Mouse (Mus musculus) right cerebral cortex, postnatal 25 days (tissue): ENCODE measurements around the gene Traf4.
A peak's percentile ranks its signal among the peaks of the same experiment; 100 is the strongest.
"Not testable (repeated sequence)": the region's sequence is repeated elsewhere in the genome, so short reads cannot be mapped to it uniquely, and the experiment has no call there.

Source experiments
- DNase-seq: peaks from one replicate; pipeline ENCODE4 v3.0.0; 2022

Gene Traf4

GRCm38 (mm10) chr11:78135314-78135713 lies 30.1 kb downstream of the Traf4 start:
- not testable (repeated sequence) for DNase-seq

GRCm38 (mm10) chr11:78134344-78134743 lies 31.0 kb downstream of the Traf4 start:
- DNase-seq: no peak

GRCm38 (mm10) chr11:78133915-78134314 lies 31.5 kb downstream of the Traf4 start:
- DNase-seq: no peak

- DNase-seq: no peak
Measured at GRCm38 (mm10) chr11:78129458-78129857, 35.9 kb downstream of the Traf4 start.

GRCm38 (mm10) chr11:78126739-78127138 lies 38.6 kb downstream of the Traf4 start:
- DNase-seq: no peak

- DNase-seq: no peak
Measured at GRCm38 (mm10) chr11:78125691-78126090, 39.7 kb downstream of the Traf4 start.

GRCm38 (mm10) chr11:78123782-78124181 lies 41.6 kb downstream of the Traf4 start:
- DNase-seq: no peak

GRCm38 (mm10) chr11:78122815-78123214 lies 42.6 kb downstream of the Traf4 start:
- DNase-seq: no peak

GRCm38 (mm10) chr11:78121176-78121575 lies 44.2 kb downstream of the Traf4 start:
- DNase-seq: no peak

- DNase-seq: no peak
Measured at GRCm38 (mm10) chr11:78119898-78120297, 45.5 kb downstream of the Traf4 start.

- DNase-seq: no peak
Measured at GRCm38 (mm10) chr11:78118467-78118866, 46.9 kb downstream of the Traf4 start.

- DNase-seq: no peak
Measured at GRCm38 (mm10) chr11:78116146-78116410, 49.3 kb downstream of the Traf4 start.

- peak; percentile 92 for DNase-seq
Measured at GRCm38 (mm10) chr11:78115367-78116145, 49.8 kb downstream of the Traf4 start.

- DNase-seq: no peak
Measured at GRCm38 (mm10) chr11:78114676-78115366, 50.6 kb downstream of the Traf4 start.

GRCm38 (mm10) chr11:78113616-78114015 lies 51.8 kb downstream of the Traf4 start:
- no peak for DNase-seq
